Mouse (Mus musculus) spleen, postnatal 10 days (tissue): ENCODE data around the gene Hsdl1.

Experiments
- DNase-seq, 2 experiments: peaks; one replicate each; pipeline ENCODE4 v3.0.0; 2021 to 2022; ENCODE audit warnings: low spot score in 2 of 2

Gene Hsdl1

DNA sequence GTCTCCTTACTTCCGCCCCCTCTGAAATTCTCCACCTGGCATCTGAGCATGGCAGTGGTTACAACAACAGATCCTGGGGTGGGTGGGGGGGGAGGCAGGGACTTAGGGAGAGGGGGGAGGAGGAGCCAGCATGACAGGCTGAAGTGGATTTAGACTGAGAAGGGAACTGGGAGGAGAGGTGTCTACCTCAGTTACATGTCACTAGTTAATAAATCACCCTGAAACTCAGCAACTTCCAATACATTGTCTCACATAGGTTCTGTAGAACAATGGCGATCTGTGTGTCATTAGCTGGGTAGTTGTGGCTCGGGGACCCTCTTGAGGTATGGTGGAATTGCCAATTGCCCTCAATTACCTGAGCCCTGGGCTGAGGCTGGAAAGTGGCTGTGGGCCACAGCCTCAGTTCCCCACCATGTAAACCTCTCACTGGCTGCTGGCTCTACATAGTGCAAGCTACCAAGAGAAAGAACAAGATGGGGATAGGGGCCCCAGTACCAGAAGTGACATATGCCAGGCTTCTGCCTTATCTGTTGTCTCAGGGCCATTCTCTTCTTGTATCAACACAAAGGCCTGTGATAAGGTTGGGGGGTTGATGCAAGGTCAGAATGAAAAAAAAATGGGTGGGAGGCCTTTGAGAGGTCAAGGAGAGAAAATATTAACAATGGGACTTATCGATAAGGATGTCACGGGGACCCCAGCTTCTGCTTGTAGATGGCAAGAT, 5.6 kb upstream of the Hsdl1 start:
- no peak for DNase-seq

DNA sequence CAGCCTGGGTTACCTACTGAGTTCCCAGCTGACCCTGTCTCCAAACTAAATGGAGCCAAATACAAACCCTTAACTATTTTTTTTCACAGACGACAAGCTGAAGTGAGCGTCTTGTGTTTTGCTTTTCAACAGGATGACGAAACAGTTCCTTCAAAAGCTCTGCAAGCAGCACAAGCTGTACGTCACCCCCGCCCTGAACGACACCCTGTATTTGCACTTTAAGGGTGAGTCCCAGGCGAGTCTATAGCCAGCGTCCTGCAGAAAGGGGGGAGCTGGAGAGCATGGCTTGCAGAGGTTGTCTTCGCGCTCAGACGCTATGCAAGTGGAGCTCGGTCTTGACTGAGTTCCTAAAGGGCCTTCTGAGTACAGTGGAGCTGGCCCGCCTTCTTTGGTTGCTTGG, 4.1 kb upstream of the Hsdl1 start:
- DNase-seq, result no peak

DNA sequence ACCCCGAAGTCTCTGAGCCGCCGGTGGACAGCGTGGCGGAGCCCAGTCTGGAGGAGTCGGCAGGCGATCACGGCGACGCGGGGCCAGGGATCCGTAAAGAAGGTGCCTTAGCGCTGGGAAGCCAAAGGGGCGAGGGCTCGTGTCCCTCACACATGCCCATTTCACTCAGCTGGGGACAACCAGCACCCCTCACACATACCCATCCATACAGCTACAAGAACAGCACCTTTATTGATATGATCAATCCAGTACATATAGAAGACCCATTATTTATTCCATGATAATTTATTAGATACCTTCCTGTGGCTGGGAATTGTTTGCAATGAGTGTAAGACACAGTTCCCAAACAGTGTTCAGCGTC, 363 bp upstream of the Hsdl1 start:
- no peak for DNase-seq

GRCm38 (mm10) chr8:119572411-119572810, 2.6 kb downstream of the Hsdl1 start:
- no peak for DNase-seq

GRCm38 (mm10) chr8:119571135-119571534, 3.8 kb downstream of the Hsdl1 start:
- DNase-seq, result no peak

- DNase-seq, result no peak
Measured at GRCm38 (mm10) chr8:119569881-119570280, 5.1 kb downstream of the Hsdl1 start.

- DNase-seq, result no peak
Measured at GRCm38 (mm10) chr8:119568951-119569350, 6.0 kb downstream of the Hsdl1 start.

GRCm38 (mm10) chr8:119568251-119568650, 6.7 kb downstream of the Hsdl1 start:
- no peak for DNase-seq

GRCm38 (mm10) chr8:119566367-119566766, 8.6 kb downstream of the Hsdl1 start:
- DNase-seq, result no peak

GRCm38 (mm10) chr8:119563849-119564251, 11.1 kb downstream of the Hsdl1 start:
- peak in 1 of 2 experiments; percentile 51 for DNase-seq

DNA sequence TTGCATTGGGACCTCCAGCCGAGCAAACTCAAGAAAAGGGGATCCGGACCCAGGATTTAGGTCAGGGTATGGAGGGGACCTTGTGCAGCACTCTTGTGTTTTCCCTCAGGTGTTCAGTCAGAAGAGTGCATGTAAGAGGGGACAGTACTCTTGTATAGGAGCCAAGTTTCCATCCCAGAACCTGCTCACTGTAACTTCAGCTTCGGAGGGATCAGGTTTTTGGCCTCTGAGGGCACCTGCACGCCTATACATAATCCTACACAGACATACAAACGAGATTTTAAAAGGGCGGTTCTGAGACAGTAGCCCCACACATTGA, 15.6 kb downstream of the Hsdl1 start:
- DNase-seq, result no peak

- DNase-seq, result peak; percentile 96 to 98
Measured at GRCm38 (mm10) chr8:119558603-119559401, 16.2 kb downstream of the Hsdl1 start, which contains the start of gene Mbtps1. TSS of gene Mbtps1 (minus strand) at chr8:119558735.

GRCm38 (mm10) chr8:119557821-119558602, 17.0 kb downstream of the Hsdl1 start:
- DNase-seq, result peak in 1 of 2 experiments; percentile 85

DNA sequence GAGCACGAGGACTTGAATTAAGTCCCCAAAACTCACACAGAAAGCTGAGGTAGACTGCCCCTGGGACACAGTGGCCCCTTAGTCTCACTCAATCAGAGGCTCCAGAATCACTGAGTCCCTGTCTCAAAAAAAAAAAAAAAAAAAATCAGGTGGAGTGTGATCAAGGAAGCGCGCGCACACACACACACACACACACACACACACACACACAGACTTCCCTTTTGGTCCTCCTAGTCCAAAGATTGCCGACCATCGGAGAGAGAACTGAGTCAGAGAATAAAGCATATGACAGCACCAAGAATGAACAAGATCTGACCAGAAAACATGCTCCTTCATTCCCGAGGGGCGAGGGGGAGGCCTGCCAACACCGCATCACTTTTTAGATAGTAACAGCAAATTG, 17.9 kb downstream of the Hsdl1 start:
- DNase-seq, result no peak

- DNase-seq, result no peak
Measured at GRCm38 (mm10) chr8:119555861-119556260, 19.1 kb downstream of the Hsdl1 start.

DNA sequence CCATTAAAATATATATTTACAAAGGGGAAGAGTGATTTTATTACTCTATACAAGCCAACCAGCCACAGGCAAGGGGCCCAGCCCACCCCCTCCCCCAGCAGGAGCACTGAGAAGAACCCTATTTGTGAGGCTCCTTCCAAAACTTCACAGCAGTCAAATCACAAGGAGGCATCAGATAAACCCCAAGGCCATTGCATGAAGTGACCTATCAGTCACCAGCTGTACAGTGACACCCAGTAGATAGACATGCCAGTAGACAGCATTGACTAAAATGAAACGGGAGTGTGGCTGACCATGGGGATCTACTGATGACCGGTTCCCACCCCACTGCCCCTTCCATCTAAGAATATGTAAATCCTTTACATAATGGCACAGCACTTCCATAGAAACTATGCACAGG, 22.0 kb downstream of the Hsdl1 start:
- no peak for DNase-seq

GRCm38 (mm10) chr8:119548560-119549113, 26.3 kb downstream of the Hsdl1 start:
- DNase-seq, result no peak

DNA sequence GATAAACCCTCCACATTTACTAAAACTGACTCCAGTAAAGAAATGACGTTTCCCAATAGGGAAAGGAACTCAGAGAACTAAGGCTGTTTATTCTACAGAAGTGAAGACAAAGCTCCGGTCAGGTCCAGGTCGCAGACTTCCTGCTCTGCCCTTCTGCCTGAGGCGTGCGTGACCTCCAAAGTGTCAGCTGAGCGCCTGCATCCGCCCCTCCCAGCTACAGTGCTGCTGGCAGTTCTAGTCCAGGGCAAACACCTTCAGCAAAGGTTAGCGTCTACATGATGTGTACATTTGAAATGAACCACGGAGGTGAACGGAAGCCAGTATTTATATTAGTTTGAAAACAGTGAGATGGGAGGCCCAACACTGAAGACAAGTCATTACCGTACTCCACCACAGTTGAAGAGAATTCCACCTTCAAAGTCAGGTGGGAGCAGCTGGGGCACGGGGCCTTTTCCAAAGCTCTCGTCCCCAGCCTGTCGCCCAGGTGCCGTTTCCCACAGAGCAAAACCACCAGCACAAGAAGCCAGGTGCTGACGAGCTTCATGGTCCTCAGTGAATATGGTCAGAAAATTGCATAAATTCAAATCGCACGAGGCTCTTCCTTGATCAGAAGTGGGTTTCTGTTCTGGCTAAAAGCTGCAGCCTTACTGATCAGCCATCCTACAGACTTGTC, 27.8 kb downstream of the Hsdl1 start:
- no peak for DNase-seq

DNA sequence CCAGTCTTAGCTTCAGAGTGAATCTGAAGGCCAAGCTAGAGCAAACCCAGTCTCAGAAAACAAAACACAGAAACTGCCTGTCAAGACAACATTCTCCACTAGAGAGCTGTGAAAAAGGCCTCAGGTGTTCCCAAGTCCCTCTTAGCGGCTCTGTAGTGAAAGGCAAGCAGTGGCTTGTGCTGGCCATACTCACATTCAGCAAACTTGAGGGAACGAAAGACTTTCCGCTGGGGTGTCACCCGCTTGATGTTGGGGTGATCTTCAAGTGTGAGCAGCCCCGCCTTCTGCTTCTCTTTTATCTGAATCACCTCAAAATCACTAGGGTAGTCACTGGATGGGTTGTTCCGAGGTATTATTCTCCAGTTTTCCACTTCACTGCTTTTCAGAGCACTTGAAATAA, 29.2 kb downstream of the Hsdl1 start:
- DNase-seq, result no peak

DNA sequence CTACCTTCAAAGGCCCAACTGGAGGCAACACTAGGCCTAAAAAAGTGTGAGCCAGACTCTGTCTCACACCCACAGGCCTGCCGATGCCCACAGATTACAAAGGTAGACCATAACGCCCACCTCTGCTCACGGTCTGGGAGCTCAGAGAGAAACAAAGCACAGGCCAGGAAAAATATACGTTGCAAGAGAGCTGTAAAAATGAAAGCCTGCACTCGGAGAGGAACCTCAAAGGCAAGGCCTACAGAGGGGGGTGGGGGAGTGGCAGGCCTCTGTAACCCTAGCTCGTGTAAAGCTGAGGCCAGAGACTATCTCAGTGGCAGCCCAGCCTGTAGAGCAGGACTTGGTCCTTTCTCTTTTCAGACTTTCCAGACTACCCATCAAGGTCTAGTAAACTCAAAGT, 29.8 kb downstream of the Hsdl1 start:
- DNase-seq, result no peak

GRCm38 (mm10) chr8:119544606-119545005, 30.4 kb downstream of the Hsdl1 start:
- DNase-seq, result no peak

DNA sequence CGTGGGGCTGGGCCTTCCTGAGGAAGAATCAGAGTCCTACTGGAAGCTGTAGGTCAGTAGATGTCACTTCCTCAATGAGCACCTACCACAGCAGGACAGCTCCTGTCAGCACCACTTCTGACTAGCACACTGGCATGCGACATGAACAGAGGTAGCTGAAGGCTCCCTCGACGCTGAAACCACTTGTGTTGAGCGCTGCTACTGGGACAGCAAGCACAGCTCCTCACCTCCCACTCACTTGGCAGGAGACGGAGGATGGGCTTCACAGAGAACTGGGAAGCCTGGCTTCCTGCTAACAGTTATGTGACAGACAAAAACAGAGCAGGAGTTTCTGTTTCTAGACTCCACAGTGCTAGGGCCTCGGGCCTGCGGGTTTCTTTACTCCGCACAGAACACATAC, 43.0 kb downstream of the Hsdl1 start:
- DNase-seq, result no peak
